Mouse (Mus musculus) thymus, adult 2 months (tissue): ENCODE measurements at regions not wholly inside any gene's neighbourhood (a gene's known extent, or its start where the extent isn't known, plus 50 kb on each side); places are given as distances from the start of the nearest gene placed in this dataset.
A peak's percentile ranks its signal among the peaks of the same experiment; 100 is the strongest.

Experiments
- DNase-seq: peaks from one replicate; pipeline ENCODE4 v3.0.0; 2021
- H3K27ac ChIP-seq: fragments of 200-500 bp; 2 replicates; pipeline ENCODE4 v1.5.1; 2012; ENCODE audit warnings: low read length, control low read depth; ENCODE audit not compliant: control insufficient read depth, insufficient read depth
- H3K27me3 ChIP-seq: fragments of 200-500 bp; 2 replicates; pipeline ENCODE4 v1.6.1; 2012; ENCODE audit warnings: mild to moderate bottlenecking, low read length, moderate library complexity, mixed read lengths; ENCODE audit not compliant: control insufficient read depth, insufficient read depth
- H3K36me3 ChIP-seq: fragments of 200-500 bp; 2 replicates; pipeline ENCODE4 v1.6.1; 2012; ENCODE audit warnings: mild to moderate bottlenecking, low read length, moderate library complexity; ENCODE audit not compliant: control insufficient read depth, insufficient read depth
- H3K4me1 ChIP-seq: fragments of 200-500 bp; replicated peaks from 2 replicates; pipeline ENCODE4 v1.6.1; 2012; ENCODE audit warnings: low read length; ENCODE audit not compliant: control insufficient read depth, insufficient read depth
- H3K4me3 ChIP-seq: fragments of 200-500 bp; 2 replicates; pipeline ENCODE4 v1.5.1; 2012; ENCODE audit warnings: mild to moderate bottlenecking, low read length, control low read depth, moderate library complexity; ENCODE audit not compliant: control insufficient read depth, insufficient read depth
- CTCF ChIP-seq: fragments of 200-500 bp; IDR thresholded peaks from 2 replicates; pipeline ENCODE4 v1.5.1; 2012; ENCODE audit warnings: mild to moderate bottlenecking, control low read depth, low read length, moderate library complexity, borderline replicate concordance; ENCODE audit not compliant: control insufficient read depth, poor library complexity, insufficient read depth; ENCODE audit errors: extremely low read depth
- POLR2A ChIP-seq: fragments of 200-500 bp; IDR thresholded peaks from 2 replicates; pipeline ENCODE4 v1.6.1; 2012; ENCODE audit warnings: mild to moderate bottlenecking, low read length, control low read depth, moderate library complexity; ENCODE audit not compliant: control insufficient read depth, poor library complexity, insufficient read depth; ENCODE audit errors: extremely low read depth
- WGBS: fragments of 180-500 bp; shearing (Covaris S2); methylation state at CpG from one replicate; pipeline ENCODE4 v1.1.7; 2018; 5-methylcytosine and 5-hydroxymethylcytosine counted together

DNA sequence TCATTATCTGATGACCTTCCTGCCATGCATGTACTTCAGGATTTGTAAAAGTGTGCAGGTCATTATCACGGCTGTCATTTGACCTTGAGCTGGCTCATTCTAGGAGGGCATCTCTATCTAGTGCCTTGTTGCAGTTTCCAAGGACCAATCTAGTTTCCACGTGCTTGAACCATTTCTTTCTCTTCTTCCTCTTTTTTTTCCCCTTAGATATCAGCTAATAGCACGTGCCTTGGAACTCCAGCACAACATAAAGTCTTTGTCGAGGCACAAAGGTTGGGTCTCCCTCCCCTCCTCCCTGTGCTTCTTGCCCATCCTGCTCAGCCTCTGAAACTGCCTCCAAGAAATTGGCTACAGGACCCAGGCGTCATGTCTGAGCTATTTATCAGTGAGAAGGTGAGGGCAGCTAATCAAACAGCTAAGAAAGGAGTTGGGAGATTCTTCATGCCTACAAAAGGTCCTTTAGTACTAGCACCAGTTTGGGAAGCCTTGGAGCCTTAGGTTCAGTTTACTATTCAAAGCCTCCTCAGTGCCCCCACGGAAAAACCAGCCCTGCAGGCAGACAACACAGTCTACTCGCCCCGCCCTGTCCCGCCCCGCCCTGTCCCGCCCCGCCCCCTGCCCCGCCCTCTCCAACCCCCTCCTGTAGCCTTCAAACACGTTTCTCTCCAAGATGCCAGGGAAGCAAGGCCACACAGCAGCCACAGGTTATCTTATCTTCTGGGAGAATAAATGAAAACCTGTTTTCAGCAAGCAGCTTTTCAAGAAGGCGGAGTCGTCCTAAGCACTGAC, 80.5 kb upstream of the Tapt1 start:
- WGBS: 33% methylated on average over 16 of the region's 16 CpGs
- H3K27ac ChIP-seq: no peak overlapping the region
- no peaks in the 10 kb centered on the region for H3K4me1 ChIP-seq
- H3K27me3 ChIP-seq: no peaks in the 10 kb centered on the region
- DNase-seq: no peak
- no peak overlapping the region for H3K4me3 ChIP-seq
- H3K36me3 ChIP-seq: no peaks in the 10 kb centered on the region
- TF ChIP-seq POLR2A: no peak
- TF ChIP-seq CTCF: no peak

DNA sequence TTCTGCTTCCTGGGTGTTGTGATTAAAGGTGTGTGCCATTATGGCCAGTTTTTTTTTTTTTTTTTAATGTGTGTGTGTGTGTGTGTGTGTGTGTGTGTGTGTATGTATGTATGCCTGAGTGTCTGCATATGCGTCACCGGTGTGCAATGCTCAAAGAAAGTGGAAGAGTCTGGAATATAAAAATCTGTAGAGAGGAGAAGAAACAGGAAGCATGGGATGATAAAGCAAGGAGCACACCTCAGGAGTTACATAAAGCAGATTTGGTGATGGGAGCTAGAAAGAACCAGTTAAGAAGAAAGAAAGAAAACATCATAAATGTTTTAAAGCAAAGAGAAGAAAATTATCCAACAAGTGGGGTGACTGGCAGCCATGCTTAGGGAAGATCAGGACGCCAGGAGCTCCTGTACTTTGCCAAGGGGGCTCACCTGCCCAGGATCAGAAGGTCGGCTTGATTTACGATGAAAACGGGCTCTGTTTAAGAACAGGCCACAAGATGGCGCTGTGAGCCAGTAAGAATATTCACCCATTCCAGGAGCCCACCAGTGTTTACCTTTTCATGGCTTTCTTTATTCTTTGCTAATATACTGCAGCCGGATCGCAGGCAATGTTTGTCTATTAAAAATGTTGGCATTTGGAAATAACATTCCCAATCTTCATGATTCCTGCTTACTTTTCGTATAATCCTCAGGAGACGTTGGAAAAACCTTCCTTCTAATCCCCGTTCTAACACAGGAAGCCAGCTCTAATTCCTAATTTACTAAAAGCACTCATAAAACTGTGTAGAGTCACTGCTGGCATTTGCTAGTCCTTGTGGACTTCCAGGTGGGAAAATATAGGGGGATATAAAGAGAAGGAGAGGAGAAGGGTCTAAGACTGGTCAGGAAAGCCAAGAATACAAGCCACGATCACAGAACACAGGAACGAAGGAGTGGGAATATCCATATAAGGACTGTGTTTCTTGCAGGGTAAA, 77.7 kb upstream of the Tapt1 start:
- no peaks in the 10 kb centered on the region for H3K4me1 ChIP-seq
- H3K27ac ChIP-seq: no peak overlapping the region
- H3K27me3 ChIP-seq: no peaks in the 10 kb centered on the region
- DNase-seq: peak; percentile 28
- no peaks in the 10 kb centered on the region for H3K36me3 ChIP-seq
- TF ChIP-seq POLR2A (no peak), CTCF (no peak)
- no peak overlapping the region for H3K4me3 ChIP-seq
- WGBS: 38% methylated on average over 14 of the region's 14 CpGs

- Histone ChIP-seq H3K4me3 (no peak overlapping the region), H3K27ac (no peak overlapping the region), H3K36me3 (no peaks in the 10 kb centered on the region), H3K4me1 (no peaks in the 10 kb centered on the region), H3K27me3 (no peaks in the 10 kb centered on the region)
- no peak for TF ChIP-seq POLR2A
- TF ChIP-seq CTCF: no peak
- 12% methylated on average over 5 of the region's 5 CpGs for WGBS
- peak; percentile 68 for DNase-seq
Measured at GRCm38 (mm10) chr5:44284384-44284783, 58.0 kb upstream of the Tapt1 start.
